Mouse (Mus musculus) embryo, embryonic 10 days (tissue): ENCODE results near the gene Pfpl.
A peak's percentile ranks its signal among the peaks of the same experiment; 100 is the strongest.

Source experiments
- DNase-seq: peaks from one replicate; pipeline ENCODE4 v3.0.0-alpha.2; 2015; ENCODE audit warnings: low spot score

The Pfpl gene

DNA sequence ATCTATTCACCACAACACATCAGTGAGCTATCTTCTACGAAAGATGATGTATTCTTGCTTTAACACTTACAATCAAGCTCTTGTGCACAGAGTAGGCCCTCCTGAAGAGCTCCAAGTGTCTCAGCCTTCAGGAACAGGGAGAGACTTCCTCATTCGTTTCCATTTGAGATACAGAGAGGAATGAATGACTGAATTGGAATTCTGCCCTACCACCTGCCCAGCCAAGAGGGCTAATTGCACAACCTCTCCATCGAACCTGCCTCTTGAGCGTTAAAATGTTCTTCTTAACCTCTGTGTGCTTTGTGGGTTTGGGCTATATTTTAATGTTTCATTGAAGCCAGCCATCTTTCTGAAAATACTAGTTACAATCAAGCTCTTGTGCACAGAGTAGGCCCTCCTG lies 37.0 kb downstream of the Pfpl start:
- DNase-seq: no peak

DNA sequence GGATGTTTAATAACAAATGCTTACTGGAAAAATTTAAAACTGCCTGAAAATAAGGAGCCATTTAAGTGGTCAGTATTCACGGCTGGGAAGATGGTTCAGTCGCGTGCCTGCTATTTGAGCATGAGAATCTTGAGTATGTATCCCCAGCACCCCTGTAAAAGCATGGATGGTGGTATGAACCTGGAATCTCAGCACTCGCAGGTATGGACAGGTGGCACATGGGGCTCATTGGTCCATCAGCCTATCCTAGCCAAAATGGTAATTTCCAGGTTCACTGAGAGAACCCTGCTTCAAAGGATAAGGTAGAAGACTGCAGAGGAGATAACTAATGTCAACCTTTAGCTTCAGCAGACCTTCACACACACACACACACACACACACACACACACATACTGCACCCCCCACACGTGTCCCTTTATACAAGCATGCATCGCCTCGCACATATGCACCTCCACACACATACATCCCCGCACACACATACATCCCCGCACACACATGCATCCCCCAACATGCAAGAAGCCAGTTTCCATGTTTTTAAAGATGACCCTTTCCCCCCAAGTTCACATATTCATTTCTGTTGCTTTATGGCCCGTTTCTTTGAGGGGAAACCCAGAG lies 37.9 kb downstream of the Pfpl start:
- no peak for DNase-seq

- peak; percentile 73 for DNase-seq
These were observed 38.5 kb downstream of the Pfpl start for GRCm38 (mm10) chr19:12466204-12466603.

GRCm38 (mm10) chr19:12467436-12467835 lies 39.7 kb downstream of the Pfpl start:
- DNase-seq: peak; percentile 68

DNA sequence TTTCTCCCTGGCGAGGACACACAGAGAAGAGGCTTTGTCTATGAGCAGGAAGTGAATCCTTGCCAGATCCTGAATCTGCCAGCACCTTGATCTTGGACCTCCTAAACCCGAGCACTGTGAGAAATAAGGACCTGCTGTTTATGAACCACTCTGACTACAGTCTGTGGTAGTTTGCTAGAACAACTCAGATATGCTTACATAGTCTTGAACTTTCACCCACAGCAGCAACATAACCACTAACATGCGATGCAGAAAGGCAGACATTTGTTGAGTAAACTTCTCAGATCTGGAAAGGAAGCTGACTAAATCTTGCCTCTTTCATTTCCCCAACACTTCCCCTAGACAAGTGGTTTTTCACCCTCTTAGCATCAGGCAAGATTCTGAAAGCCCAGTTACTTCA lies 44.2 kb downstream of the Pfpl start:
- no peak for DNase-seq

GRCm38 (mm10) chr19:12472381-12472976 lies 44.8 kb downstream of the Pfpl start:
- DNase-seq: no peak

DNA sequence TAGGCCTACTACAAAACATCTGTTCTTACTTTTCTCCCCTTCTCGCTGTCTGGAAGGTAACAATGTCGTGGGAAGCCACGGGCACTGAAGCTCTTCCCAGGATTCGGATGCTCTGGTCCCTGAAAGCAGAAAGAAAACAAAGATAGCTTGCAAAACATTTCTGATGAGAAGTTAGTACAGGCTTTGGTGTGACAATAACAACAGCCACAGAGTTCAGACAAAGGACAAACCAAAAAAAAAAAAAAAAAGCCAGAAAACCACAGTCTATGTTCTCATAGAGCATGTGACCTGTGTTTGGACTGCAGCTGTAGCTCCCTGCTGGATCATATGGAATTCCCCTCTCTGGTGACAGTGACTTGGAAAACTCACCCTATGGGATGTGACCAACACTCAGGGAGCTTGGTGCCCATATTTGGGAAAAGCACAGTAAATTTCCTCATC lies 45.5 kb downstream of the Pfpl start:
- DNase-seq: no peak

DNA sequence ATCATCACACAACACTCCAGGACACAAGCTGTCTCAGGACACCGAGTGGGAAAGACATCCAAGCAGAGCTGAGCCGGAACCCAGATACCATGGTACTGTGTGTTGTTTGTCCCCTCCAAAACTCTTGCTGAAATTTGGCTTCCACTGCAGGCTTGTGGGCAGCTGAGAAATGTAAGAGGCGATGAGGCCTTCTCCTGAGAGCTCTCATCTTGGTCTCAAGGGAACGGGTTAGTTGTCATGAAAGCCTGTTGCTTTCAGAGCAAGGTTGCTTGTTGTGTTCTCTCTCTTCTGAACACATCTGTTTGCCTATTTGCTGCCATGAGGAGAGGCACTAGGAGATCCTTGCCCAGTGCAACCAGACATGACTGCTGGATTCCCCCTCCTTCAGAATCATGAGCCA lies 46.2 kb downstream of the Pfpl start:
- DNase-seq: no peak

DNA sequence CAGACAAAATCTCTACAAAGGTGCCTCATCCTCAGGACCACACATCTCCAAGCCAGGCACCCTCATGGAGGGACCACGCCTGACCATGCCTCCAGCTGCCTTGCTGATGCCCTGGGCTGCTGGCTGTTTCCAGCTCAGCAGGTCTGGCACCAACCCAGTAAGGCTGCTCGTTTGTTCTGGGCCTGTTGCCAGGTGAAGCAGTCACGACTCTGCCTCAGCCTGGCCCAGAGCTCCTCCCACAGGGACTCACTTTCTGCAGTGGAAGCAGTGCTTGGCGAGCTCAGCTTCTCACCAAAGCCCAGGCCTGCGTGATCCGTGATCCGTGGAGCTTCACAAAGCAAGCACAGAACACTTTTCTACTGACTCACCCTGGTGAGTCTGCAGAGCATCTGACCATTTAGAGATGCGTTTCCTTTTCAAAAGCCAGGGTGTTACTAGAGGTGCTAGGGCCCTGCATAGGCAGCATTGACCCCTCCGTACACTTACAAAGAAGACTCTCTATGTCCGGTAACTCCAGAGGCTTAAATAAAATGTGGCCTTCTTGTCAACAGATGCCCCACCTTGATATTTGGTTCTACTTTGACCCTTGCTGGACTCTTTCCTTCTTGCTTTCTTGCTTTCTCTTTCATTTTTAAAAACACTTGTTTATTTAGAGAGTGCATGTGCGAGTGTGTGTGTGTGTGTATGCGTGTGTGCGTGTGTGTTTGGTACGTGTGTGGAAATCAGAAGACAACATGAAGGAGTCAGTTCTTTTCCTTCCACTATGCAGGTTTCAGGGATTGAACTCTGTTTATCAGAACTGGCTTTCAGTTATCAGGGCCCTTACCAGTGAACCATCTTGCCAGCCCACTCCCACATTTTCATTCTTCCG lies 47.9 kb downstream of the Pfpl start:
- no peak for DNase-seq

DNA sequence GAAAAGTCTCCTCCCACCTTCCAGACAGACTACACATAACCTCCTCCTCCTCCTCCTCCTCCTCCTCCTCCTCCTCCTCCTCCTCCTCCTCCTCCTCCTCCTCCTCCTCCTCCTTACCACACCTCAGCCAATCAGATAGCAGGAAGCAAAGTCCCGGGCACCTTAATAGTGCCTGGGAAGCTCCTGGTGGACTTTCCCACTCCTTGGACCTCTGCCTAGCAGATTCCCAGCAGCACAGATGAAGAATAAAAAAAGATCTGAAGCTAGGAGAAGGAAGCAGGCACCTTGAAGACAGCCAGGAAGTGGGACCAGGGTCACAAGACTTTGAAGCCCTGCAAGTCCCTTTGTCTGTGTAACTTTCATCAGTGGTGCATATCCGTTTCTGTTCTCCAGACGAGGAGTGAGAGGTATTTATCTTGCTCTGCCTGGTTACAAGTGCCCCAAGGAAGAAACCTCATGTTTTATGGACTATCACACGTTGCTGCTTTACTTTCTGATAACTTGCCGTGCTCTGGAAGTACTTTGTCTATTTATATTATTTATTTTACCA lies 49.1 kb downstream of the Pfpl start:
- no peak for DNase-seq

DNA sequence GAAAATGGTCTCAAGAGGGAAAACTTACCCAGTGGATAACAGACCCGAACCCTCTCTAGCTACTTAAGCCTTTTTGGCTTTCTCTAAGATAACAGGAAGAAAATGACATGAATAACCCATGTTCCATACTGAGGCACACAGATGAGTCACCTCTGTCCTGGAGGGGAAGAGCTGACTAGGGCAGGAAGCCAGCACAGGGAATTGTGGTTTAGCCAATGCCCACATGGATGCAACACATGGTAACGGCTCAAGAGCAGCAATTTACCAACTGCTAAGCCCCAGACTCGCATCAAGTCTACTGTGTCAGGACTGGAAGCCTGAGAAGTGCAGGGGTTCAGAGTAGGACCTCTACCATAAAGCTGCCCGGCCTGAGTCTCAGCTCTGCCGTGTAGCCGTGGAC lies 50.7 kb downstream of the Pfpl start:
- DNase-seq: no peak
